Mouse (Mus musculus) embryo, embryonic 10 days (tissue): ENCODE data around the gene Krt42.
"Not testable (repeated sequence)": the region's sequence is repeated elsewhere in the genome, so short reads cannot be mapped to it uniquely, and the experiment has no call there.

Experiments
- DNase-seq: peaks from one replicate; pipeline ENCODE4 v3.0.0-alpha.2; 2015; ENCODE audit warnings: low spot score

The Krt42 gene

DNA sequence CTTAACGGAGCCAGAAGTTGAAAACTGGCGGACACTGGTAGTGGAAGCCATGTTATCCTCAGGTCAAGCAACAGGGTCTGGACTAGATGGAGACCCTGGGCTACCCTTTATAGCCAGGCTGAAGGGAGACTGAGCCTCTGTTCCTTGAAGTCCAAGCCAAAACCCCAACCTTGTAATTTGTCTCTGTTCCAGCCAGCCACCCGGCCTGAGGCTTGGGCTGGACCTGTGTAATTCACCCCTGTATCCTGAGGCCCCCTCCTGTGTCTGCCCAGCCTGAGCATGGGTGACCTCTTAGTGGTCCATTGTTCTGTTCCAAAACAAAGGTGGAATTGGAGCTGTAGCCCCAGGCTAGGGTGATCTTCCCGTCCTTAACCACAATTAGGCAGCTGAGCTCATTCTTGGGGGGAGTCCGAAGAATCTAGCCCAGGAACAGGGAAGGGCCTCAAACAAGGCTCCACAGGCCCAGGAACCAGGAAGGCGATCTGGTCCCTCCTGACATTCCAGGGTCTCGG, at the start of gene Krt42:
Krt42 (minus strand) TSS at position 51 of the 512 bp plus-strand sequence.
- no peak for DNase-seq

DNA sequence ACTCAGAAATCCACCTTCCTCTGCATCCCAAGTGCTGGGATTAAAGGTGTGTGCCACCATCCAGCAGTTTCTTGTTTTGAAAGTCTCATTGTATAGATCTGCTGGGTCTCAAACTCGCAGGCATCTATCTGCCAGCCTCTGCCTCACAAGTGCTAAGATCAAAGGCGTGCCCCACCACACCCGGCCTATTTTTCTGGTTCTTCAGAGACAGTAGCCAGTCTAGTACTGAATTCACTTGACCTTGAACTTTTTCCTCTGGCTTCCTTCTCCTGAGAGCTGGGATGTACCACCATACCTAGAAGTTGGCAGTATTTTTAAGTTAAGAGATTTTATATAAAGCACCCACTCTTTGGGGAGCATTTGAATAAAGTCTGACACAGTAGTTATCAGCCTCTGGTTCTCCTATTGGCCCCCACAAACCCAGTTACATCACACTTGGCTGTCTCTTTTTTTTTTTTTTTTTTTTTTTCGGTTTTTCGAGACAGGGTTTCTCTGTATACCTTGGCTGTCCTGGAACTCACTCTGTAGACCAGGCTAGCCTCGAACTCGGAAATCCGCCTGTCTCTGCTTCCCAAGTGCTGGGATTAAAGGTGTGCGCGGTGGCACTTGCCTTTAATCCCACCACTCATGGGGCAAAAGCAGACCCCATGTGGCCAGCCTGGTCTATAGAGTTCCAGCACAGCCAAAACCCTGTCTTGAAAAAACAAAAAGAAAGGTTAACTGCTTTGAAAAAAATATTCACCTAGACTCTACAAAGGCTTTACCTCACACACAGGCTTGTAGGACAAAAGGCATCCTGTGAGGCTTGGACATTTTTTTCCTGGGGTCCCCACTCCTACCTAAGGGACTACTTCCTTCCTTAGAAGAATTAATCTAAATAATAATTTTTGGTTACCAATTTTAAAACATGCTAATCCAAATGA, 49.1 kb upstream of the Krt42 start:
- no peak for DNase-seq

DNA sequence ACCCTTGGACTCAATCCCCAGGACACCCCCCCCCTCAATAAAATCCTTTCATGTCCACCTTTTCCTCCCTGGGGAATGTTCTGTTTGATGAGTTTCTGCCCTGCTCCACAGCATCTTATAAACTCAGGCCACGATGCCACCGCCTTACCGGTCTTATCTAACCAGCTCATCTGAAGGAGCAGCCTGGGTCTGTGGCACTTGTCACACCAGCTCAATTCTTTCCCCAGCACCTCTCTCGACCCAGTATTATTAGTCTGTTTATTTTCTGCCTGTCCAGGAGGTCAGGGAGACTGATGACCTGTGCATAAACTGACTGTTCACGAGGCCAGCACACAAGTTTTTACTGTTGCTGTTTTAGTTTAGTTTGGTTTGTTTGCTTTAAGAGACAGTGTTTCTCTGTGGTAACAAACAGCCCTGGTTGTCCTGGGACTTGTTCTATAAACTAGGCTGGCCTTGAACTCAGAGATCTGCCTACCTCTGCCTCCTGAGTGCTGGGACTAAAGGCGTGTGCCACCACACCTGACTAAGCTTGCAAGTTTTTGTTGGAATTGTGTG, 48.2 kb upstream of the Krt42 start:
- DNase-seq: no peak

DNA sequence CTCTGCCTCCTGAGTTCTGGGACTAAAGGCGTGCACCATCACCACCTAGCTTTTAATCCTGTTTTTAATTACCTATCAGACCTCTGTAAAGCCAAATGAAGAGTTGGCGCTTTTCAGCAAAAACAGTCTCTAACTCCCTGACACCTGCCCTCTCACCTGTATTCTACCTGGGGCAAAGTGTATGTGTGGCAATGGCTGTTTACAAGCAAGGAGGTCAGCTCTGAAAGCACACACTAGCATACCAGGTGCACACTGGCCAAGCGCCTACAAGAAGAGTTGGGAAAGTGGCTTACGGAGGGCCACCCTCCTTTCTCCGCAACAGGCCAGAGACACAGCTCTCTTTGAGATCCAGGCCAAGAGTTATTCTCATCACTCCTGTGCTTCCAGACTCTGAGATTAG, 45.8 kb upstream of the Krt42 start:
- DNase-seq: no peak

DNA sequence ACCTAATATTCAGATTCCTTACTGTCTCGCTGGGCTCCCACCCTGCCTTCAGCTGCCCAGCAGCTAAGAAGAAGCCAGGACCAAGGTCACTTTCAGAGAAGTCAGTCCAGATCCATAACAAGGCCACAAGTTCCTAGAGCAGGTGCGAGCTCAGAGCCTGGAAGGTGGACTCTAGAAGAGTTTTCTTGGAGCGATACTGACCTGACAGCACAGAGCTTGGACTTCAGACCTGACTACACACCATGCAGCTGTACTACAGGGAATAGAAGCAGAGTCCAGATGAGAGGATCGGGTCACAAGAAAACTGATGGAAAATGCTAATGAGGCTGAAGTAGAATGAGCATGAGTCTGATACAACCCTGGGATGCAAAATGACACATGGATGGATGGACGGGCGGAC, 43.8 kb upstream of the Krt42 start:
- DNase-seq: no peak

DNA sequence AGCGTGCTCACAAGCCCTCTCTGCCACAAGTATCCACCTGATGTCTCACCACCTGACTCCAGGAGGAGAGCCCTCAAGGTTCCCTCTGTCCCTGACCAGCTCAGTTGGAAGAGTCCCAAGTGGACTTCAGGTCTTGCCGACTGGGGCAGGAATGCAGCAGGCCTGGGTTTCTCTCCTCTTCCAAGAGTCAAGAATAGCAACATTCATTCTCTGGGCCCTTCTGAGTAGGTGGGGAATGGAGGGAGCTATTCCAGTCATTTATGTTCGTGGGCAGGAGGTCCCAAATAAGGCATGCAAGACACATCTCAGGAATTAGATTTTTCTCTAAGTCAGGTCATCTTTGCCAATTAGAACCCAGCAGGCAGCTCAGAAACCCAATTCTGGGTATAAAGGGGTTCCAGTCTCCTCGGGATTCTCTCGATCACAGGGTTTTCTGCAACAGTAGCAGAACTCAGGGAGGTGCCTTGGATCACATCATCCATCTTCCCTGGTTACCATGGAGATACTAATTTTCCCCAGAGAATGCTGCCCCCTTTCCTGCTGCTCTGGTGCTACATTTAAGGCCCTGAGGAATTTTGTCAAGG, 42.5 kb upstream of the Krt42 start:
- DNase-seq: peak; percentile 34

DNA sequence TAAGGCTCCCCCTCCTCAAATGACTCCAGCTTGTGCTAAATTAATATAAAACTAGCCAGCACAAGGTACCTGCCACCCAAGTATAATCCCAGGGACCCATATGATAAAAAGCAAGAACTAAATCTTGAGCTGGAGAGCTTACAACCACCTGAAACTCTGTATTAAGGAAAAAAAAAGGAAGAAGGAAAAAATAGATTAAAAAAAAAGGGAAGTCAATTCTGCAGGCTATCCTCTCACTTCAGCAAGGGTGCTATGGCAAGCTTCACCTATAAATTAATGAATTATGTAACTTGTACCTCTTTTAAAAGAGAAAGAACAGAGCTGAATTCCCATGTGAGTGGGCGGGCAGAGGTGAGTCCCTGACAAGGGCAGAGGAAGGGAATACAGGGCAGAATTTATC, 42.0 kb upstream of the Krt42 start:
- DNase-seq: no peak

DNA sequence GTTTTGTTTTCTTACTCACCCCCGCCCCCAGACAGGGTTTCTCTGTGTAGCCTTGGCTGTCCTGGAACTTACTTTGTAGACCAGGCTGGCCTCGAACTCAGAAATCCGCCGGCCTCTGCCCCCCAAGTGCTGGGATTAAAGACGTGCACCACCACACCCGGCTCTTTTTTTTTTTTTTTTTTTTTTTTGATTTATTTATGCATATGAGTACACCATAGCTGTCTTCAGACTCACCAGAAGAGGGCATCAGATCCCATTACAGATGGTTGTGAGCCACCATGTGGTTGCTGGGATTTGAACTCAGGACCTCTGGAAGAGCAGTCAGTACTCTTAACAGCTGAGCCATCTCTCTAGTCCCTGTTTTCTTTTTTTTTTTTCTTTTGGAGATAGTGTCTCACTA, 39.0 kb upstream of the Krt42 start:
- not testable (repeated sequence) for DNase-seq

DNA sequence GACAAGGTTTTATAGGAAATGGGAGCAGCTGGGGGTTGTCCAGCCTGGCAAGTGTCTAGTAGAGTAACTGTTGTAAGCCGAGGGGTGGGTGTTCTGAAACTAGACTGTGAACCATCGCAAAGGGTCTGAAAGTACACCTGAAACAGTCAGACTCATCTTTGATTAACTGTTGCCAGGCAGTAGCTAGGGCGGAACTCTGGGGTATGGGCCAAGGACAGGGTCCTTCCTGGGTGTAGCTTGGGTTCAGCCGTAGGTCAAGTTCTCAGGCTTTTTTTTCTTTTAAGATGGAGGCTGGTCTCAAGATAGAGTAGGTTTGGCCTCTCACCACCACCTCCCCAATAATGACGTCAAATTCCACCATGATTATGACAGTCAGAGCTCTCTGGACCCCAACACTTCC, 38.2 kb upstream of the Krt42 start:
- no peak for DNase-seq

DNA sequence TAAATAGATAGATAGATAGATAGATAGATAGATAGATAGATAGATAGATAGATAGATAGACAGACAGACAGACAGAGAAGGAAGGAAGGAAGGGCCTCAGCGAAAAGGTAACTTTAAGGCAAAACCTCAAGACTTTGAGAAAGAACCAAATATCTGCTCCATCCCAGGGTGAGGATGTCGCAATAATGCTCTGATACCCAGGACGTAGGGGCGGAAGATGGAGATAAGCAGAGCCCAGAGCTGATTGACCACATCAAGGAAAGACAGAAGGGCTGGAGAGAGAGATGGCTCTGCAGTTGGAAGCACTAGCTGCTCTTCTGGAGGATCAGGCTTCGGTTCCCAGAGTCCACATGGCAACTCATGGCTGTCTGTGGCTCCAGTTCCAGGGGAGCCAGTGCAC, 31.6 kb upstream of the Krt42 start:
- DNase-seq: no peak

DNA sequence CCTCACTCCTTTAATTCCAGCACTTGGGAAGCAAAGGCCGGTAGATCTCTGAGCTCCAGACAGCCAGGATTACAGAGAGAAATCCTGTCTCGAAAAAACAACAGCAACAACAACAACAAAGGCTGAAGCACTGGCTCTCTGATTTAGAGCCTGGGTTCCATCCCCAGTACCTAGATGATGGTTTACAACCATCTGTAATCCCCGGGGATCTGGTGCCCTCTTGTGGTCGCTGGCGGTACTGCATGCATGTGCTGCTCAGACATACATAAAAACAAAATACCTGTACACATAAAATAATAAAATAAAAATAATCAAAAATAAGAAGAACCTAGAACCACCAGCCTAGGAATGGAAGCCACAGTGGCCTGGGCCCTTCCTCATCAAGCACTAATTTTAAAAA, 30.6 kb upstream of the Krt42 start:
- peak; percentile 74 for DNase-seq

DNA sequence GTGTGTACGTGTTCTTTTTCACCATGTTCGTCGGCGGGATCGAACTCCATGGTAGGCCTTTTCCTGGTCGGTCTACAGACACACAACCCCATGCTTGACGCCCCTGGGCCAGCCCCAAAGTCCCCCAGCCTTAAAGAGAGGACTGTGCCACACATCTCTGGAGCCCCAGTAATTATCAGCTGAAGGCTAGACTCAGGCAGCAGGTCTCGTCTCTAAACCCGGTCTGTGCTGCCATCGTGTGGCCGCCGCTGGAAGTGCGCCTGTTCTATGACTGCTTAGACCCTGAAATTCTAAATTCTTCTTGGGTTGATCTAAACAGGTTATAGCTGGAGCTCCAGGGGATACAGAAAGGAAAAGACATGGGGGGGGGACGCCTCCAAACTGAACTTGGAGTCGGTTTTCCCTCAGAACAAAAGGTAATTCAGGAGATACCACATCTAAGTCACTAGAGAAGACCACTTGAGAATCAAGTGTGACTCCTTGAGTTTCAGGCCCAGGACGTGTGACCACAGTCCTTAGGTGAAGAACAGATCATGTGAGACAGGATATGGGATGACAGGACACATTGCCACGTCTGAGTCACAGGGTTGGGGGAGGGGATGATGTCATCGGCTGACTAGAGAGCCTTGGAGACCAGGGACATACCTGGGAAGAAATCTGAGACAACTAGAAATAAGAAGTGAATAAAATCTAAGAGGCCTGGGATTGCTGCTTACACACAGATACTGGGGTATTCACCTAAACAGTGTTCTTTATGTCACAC, 28.8 kb upstream of the Krt42 start:
- peak; percentile 94 for DNase-seq

DNA sequence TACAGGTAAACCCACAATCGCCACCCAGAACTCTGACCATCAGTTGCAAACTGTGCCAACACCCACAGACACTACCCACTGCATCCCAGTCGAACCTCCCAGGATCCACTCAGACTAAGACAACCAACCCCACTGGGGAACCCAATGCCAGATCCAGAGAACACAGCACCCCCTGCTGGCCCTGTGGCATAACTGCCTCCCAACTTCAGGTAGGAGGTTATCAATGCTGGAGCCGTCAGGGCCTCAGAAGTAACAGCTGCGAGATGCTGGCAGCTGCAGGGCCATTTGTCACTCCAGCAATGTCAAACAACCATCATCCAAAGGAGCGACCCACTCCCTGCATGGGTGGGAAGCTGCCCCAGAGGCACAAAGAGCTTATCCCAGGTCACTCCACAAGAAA, 28.1 kb upstream of the Krt42 start:
- peak; percentile 18 for DNase-seq

DNA sequence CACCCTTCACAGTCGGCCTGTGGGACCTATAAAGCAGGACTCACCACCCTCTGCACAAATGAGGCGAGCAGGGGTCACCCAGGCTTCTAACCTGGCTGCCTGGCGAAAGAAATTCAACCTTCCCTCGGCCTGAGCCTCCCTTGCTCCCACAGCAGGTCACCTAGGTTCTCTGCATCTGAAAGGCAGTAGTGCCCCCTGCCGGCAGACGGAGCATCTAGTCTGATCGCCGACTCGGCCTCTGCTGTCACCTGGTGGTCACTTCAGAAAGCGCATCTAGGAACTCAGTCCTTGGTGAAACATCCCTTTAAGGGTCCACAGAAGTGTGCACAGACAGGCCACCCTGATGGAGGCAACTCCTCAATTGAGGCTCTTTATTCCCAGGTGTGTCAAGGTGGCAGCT, 25.6 kb upstream of the Krt42 start:
- DNase-seq: peak; percentile 95

DNA sequence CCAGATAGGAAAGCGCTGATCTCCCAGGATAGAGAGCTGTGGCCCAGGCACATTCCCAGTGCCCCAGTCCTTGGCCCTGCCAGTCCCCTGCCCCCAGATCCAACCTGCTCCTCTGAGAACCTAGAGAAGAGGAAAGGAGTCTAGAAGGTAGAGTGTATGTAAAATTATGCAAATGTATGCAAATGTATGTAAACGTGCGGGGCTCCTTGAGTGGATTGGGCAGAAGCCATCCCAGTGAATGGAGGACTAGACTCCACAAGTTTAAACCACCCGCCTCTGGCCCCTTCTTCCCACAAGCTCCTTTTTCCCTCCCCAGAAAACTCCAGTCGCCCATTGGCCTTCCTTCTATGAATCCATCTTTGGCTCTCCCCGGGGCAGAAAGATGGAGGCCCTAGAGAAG, 23.2 kb upstream of the Krt42 start:
- DNase-seq: no peak

DNA sequence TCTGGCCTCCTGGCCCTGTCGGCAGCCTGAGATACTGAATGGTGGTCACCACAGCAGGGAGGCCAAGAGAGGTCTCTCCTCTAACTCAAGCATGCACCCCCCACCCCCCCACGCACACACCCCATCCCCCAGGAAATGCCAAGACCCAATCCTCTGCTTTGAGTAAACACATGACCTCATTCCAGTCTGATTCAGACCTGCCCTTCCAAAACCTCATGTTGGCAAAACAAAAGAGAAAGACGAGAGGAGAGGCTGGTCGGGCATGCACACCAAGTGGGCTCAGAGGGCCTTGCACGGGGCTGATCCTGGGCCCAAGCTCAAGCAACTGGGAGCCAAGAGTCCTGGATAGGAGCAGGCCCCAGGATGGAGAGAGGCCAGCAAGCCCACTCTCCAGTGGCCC, 20.6 kb upstream of the Krt42 start:
- no peak for DNase-seq

DNA sequence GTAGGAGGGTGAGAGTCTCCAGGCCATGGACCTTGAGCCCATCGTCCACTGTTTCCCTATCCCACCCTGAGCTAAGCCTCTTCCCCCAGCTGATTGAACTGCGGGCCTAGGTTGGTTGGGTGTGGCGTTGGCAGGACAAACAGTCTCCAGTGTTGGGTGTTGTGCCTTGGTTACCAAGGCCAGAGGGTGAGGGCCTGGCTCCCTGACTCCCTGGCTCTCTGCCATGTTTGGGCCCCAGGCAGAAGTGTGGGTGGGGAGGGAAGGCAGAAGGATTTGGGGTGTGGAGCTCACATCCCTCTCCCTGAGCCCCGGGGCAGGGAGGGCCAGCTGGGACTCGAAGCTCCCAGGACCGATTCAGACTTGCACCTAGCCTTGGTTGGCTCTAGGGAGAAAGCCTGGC, 19.3 kb upstream of the Krt42 start:
- no peak for DNase-seq

DNA sequence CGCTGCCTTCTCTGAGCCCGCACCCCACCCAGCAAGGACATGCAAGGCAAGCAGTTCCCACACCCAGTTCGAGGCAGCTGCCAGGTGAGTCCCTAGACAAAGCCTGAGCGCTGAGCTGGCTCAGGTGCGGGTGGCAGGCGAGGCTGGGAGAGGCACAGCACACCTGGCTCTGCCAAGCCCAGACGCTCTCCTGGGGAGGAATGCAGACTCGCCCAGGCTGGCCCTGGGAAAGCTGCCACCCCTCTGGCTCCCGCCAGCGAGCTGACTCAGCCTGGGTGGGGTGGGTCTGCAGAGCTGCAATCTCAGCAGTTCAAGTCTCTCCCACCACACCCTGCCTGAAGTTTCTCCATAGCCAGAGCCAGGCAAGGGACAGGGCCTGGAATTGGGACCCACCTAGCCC, 17.4 kb upstream of the Krt42 start:
- no peak for DNase-seq

DNA sequence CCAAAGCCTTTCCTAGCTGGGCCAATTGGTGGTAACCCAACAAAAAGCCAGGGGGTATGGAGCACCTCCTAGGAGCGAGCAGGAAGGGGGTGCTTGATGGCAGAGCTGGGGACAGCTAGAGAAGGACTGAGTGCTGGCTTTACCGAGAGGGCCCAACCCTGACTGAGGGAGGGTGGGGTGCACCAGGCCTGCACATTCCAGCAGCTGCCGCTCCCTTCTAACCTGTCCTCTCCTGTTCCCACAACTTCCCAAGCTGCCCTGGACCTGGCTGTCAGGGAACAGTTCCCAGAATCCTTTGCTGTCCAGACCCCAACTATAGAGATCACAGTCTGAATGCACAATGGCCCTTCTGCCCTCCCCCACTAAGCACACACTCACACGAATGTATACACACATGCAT, 15.3 kb upstream of the Krt42 start:
- DNase-seq: no peak

DNA sequence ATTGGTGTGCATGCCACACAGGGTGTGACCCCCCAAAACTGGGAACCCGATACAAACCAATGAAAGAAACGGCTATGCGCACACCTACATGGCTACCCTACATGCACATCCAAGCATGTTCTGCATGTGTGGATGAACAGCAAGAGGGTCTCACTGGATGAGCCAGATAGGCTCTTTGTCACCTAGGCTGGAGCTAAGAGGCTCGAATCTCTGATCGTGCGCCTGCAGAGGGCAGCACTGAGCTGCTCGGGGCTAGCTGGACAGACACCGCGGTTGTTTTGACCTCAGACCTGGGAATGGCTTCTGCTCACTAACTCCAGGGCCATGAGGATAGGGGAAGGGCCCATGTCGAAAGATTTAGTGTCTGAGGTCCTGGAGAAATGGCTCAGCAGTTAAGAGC, 12.9 kb upstream of the Krt42 start:
- peak; percentile 90 for DNase-seq

DNA sequence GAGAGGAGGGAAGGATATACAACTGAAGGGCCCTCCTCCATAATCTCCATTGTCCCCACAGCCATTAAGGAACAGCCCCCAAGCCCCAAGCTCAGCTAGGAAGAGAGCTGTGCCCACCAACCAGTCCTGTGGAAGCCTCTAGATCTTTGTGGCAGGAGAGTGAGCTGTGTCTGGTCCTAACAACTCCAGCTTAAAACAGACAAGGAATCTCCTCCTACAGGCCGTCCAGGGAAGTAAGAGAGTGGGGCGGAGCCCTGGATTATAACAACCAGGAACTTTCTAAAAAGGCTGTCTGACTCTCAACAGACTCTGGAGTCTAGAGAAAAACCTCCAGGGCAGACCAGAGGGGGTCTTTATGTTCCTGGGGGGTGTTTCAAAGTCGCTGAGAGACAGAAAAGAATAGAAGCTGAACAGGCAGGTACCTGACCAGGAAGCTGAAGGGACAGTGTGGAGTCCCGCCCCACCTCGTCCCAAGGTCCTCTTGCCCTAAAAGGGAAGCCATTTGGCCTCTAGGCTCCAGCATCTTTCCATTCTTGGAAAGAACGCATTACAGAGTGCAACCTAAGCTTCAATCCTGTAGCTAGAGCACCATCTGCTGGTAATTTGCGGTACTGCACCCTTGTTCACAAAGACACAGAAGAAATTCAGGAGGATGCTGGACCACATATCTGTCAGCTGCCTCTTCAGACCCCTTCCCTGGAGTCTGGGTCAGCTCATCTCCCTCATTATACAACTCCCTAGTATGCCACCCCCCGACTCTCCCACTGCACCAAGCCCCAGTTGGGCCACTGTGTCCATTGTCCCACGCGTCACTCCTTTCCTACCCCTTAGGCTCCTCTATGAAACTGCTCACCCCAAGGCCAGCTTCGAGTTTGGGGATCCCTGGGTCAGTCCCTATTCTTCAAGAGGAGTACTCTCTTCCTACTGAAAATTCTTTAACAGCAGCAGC, 12.2 kb upstream of the Krt42 start:
- DNase-seq: peak; percentile 97
